Mouse (Mus musculus): ENCODE results near the gene Ank2.

DNA sequence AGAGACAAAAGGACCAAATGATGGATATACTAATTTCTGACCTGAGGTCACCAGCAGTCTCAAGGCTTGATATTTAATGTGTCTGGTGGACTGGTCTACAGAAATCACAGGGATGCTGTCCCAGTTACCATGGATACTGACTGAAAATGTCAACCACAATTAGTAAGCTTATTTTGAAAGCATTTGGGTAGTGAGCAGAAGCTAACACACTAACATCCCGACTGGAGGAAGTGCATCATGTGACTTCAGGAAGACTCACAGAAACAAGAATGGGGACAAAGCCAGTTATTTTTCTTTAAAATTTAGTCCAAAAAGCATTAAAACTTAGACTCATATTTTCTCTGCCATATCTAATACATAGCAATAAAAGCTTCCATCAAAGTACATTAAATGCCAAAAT is 546.5 kb downstream of the Ank2 start:
- TF ChIP-seq CTCF (conservative IDR thresholded peaks at IDR 0.05; ENCODE audit: insufficient read depth, insufficient read length, low read depth, low read length): no peak
- no peak for TF ChIP-seq POLR2A (IDR thresholded peaks at IDR 0.05; ENCODE audit: low read depth, low read length)

Data from kidney, adult 2 months (tissue).